Mouse (Mus musculus) heart, postnatal 0 days (tissue): ENCODE results near the gene Gnaq. TPM values are rescaled to one million over a fixed set of nuclear protein-coding genes. Genes with fewer than 3 reads are reported as not detected.

Source experiments
- ATAC-seq: fragments of 200-750 bp; cut with Nextera tagmentation; 2 replicates; pipeline ENCODE4 v1.8.0; 2017; ENCODE audit warnings: low read depth, moderate number of reproducible peaks, moderate library complexity; ENCODE audit not compliant: insufficient read depth
- DNase-seq: peaks from one replicate; pipeline ENCODE4 v3.0.0-alpha.2; 2016; ENCODE audit warnings: low spot score
- H3K27ac ChIP-seq: fragments of 300-500 bp; sonication (generic); 2 replicates; pipeline ENCODE4 v1.5.1; 2014; ENCODE audit warnings: low read depth, mild to moderate bottlenecking
- H3K27me3 ChIP-seq: fragments of 300-500 bp; sonication (generic); 2 replicates; pipeline ENCODE4 v1.6.1; 2014; ENCODE audit warnings: low read length, mixed read lengths; ENCODE audit not compliant: control insufficient read depth, insufficient read depth
- H3K36me3 ChIP-seq: fragments of 300-500 bp; sonication (generic); replicated peaks from 2 replicates; pipeline ENCODE4 v1.6.1; 2014; ENCODE audit warnings: low read length, mixed read lengths; ENCODE audit not compliant: control insufficient read depth, insufficient read depth
- H3K4me1 ChIP-seq: fragments of 300-500 bp; sonication (generic); 2 replicates; pipeline ENCODE4 v1.6.1; 2014; ENCODE audit warnings: antibody characterized with exemption; ENCODE audit not compliant: control insufficient read depth, insufficient read depth
- H3K4me2 ChIP-seq: fragments of 300-500 bp; sonication (generic); 2 replicates; pipeline ENCODE4 v1.6.1; 2014; ENCODE audit warnings: low read depth, mild to moderate bottlenecking, low read length, moderate library complexity
- H3K4me3 ChIP-seq: fragments of 300-500 bp; sonication (generic); 2 replicates; pipeline ENCODE4 v1.5.1; 2014; ENCODE audit warnings: low read depth, low read length
- H3K9ac ChIP-seq: fragments of 300-500 bp; sonication (generic); replicated peaks from 2 replicates; pipeline ENCODE4 v1.6.1; 2014; ENCODE audit warnings: low read depth, low read length, mixed read lengths
- H3K9me3 ChIP-seq: fragments of 300-500 bp; sonication (generic); replicated peaks from 2 replicates; pipeline ENCODE4 v1.6.1; 2016; ENCODE audit warnings: low read length; ENCODE audit not compliant: control insufficient read depth
- CTCF ChIP-seq: IDR thresholded peaks from 2 replicates; pipeline ENCODE4 v1.5.1; 2016; ENCODE audit warnings: antibody characterized with exemption, control low read depth, low read depth
- EP300 ChIP-seq: IDR thresholded peaks from 2 replicates; pipeline ENCODE4 v1.6.1; 2016; ENCODE audit warnings: antibody characterized with exemption, low read depth
- WGBS: fragments of 180-500 bp; shearing (Covaris S2); extraction: QIAGEN DNeasy Blood & Tissue Kit; methylation state at CpG from one replicate; pipeline ENCODE4 v1.1.7; 2014; 5-methylcytosine and 5-hydroxymethylcytosine counted together
- polyA plus RNA-seq: library from polyadenylated mRNA; unstranded; fragments of >200 nt; fragmentation: Nextera tagmentation; extraction: Ambion mirVana; gene quantifications from 2 replicates; pipeline ENCODE4 v1.2.1, GENCODE M21; 2015
- total RNA-seq: library from RNA; depleted of rRNA; stranded (reverse); fragments of >200 nt; gene quantifications from 2 replicates; pipeline ENCODE4 v1.2.3, GENCODE M21; 2014; ENCODE audit warnings: low replicate concordance

Gene Gnaq
- total and polyA plus RNA-seq, 2 experiments from 2014 or later, result 12.7 to 24.6 TPM

DNA sequence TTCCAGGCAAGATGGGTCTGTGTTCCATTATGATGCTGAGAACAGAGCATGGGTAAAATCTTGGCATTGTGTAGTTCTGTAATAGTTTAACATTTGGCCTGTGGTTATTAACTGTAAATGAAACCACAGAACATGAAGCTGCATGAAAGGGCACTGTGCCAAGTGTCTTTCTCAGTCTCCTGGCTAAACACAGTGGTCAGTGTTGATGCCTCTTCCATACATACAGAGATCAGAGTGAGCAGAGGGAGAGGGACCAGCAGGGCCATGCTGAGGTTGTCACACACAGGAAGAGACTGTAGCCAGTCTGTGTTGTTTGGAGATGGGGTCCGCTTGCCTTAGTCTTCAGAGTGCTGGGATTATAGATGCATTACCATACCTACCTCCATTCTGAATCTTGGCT is 138.4 kb downstream of the Gnaq start:
- Histone ChIP-seq H3K27me3 (no peaks in the 10 kb centered on the region), H3K4me3 (no peak overlapping the region), H3K9ac (no peak overlapping the region), H3K4me2 (no peak overlapping the region), H3K36me3 (no peaks in the 10 kb centered on the region), H3K4me1 (no peaks in the 10 kb centered on the region), H3K27ac (no peak overlapping the region), H3K9me3 (no peaks in the 10 kb centered on the region)
- no peak for ATAC-seq
- WGBS, result 83% methylated on average over 1 of the region's 1 CpGs
- DNase-seq, result no peak
- no peak for TF ChIP-seq EP300
- TF ChIP-seq CTCF, result no peak

DNA sequence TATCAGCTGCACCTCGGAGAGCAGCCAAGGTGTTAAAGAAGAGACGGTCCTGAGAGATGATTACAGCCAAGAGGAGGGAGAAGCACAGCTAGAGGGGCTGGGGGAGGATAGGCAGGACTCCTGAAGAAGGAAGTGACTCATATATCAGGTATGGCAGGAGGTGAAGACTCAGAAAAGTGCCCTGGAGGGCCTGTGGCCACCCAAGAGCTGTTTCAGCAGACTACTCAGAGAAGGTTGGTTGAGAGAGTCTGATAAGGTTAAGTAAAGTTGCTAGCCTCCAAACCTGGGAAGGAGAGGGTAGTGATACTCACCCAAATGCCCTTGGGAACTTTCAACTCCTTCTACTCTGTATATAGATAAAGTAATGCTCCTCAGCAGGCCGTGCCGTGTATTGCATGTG is 140.4 kb downstream of the Gnaq start:
- ATAC-seq (no peak), DNase-seq (no peak)
- WGBS, result 42% methylated on average over 4 of the region's 4 CpGs
- Histone ChIP-seq H3K4me1 (no peaks in the 10 kb centered on the region), H3K9me3 (no peaks in the 10 kb centered on the region), H3K9ac (no peak overlapping the region), H3K27ac (no peak overlapping the region), H3K36me3 (no peaks in the 10 kb centered on the region), H3K27me3 (no peaks in the 10 kb centered on the region), H3K4me2 (no peak overlapping the region), H3K4me3 (no peak overlapping the region)
- TF ChIP-seq EP300, result no peak
- no peak for TF ChIP-seq CTCF

DNA sequence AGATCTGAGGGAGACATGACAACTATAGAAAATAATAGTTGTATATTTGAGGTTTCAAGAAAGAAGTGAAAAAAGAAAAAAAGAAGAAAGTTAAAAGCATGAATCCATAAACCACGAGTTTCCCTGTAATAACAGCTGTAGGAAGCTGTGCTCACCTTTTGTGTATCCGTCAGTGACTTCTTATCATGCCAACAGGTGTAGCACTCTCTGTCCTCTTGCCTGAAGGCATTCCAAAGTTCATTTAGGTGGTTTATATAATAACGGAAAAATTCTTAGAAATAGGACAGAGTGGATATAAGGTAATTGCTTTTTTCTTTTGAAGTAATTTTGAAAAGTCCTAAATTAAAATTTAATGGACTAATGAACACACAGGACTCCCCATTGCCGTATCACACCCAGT is 147.6 kb downstream of the Gnaq start:
- no peak for DNase-seq
- no peaks in the 10 kb centered on the region for H3K36me3 ChIP-seq
- no peak overlapping the region for H3K9ac ChIP-seq
- WGBS, result 83% methylated on average over 4 of the region's 4 CpGs
- H3K9me3 ChIP-seq, result no peaks in the 10 kb centered on the region
- no peaks in the 10 kb centered on the region for H3K27me3 ChIP-seq
- no peak overlapping the region for H3K27ac ChIP-seq
- no peak for TF ChIP-seq EP300
- no peak for TF ChIP-seq CTCF
- peaks cover 13% of the 10 kb centered on the region for H3K4me1 ChIP-seq
- no peak for ATAC-seq
- H3K4me3 ChIP-seq, result no peak overlapping the region
- no peak overlapping the region for H3K4me2 ChIP-seq

DNA sequence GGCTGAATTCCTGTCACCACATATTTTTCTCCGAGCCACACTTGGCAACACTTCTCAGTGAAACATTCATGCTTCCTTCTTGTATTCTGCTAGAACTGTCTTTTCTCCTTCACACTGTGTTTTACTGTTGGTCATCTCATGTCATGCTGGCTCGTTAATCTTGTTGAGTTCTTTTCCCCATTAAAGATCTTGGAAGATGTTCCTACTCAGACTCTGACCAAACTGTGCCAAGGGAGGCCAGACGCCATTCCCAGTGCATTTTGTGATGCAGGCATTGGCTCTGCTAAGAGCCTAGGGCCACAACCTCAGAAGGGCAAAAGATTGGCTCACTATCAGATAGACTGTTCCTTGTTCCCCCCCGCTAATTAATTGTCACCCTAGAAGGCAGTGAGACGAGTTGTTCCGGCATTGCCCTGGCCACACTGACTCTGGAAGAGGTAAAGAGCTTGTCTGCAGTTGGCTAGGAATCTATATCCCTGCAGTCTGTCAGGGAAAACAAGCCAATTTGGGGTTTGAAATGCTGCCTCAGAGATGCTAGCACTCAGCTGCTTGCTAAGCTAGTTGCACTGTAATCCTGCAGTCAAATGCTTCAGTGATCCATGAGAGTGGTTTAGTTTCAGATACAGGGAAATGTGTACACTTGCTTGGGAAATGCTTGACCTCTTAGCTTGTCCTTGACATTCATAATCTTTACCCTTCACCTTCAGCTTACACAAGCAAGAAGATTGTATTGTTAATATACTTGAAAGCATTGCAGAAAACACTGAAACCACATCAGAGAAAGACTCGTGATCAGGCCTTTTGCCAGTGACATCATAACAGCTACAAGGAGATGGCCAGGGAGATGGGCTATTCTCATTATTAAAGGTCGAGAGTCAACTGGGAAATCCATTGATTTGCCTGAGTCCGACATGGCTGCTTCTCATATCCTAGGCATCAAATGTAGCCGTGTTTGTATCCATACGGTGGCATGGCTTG is 152.7 kb downstream of the Gnaq start:
- Histone ChIP-seq H3K27me3 (no peaks in the 10 kb centered on the region), H3K4me2 (no peak overlapping the region), H3K36me3 (no peaks in the 10 kb centered on the region), H3K4me1 (peaks cover 32% of the 10 kb centered on the region), H3K9ac (no peak overlapping the region), H3K4me3 (no peak overlapping the region), H3K27ac (no peak overlapping the region), H3K9me3 (no peaks in the 10 kb centered on the region)
- WGBS, result 60% methylated on average over 11 of the region's 11 CpGs
- ATAC-seq, result no peak
- DNase-seq, result no peak
- TF ChIP-seq EP300 (no peak), CTCF (no peak)

DNA sequence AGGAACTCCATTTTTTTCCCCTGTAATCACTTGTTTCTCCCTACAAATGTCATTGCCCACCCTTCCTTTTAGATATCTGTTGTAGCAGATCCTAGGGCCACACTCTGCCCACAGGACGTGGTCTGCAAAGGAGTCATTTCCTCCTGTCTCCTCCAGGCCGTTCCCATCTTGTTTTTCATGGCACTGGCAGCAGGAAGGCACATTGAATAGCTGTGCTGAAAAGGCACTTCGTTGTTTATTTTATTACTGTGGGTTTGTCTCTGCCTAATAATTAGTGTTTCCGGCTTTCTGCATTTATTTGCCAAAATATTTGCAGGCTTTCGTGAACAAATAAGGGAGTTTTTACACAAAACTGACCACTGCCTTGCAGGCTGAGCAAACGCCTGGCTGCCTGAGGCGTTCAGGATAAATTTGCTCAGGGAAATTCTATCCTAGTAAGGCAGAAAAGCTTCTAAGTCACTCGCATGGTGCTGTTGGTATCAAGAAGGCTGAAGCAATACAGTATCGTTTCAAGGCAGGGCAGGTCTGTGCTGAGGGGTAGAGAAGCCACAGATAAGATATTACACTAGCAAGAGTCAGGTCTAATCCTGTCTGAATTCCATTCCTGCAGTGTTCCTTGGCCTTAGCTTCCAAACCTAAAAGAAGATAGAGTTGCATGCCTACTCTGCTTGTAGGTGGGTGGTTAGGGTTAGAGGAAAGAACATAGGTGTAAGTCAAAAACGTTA is 154.0 kb downstream of the Gnaq start:
- H3K4me1 ChIP-seq, result peaks cover 32% of the 10 kb centered on the region

More for the DNA sequence above, 154.0 kb downstream of the Gnaq start:
- no peak overlapping the region for H3K4me3 ChIP-seq
- peak overlapping the region; percentile 51 for H3K27ac ChIP-seq
- ATAC-seq (no peak), DNase-seq (peak; percentile 26)
- H3K27me3 ChIP-seq, result no peaks in the 10 kb centered on the region
- H3K4me2 ChIP-seq, result no peak overlapping the region
- H3K9ac ChIP-seq, result no peak overlapping the region
- no peaks in the 10 kb centered on the region for H3K9me3 ChIP-seq
- 39% methylated on average over 10 of the region's 10 CpGs for WGBS
- no peaks in the 10 kb centered on the region for H3K36me3 ChIP-seq
- TF ChIP-seq EP300, result 0 out of 2 replicates have a peak, but pooled peaks have one; percentile 18
- TF ChIP-seq CTCF, result no peak
